21 mouse cellular contexts compared by ENCODE assay signal in genomic region chr19:33102783-33103139, GRCm38 (mm10).
DNase-seq lines count a peak whose midpoint lies in the region; ATAC-seq and TF ChIP-seq lines count a peak whose summit lies in the region.
"Had no signal": no experiment of that assay in that cellular context is flagged by ENCODE, and none has a peak within 500 bp of the region (broad histone marks: within the 10 kb centered on the region; RNA-seq: fewer than 3 reads in every experiment).

No protein-coding gene starts in this region.

- no peak overlapping the region for H3K4me2 ChIP-seq in intestine, embryonic 14.5 days (ENCODE audit: low read length)
- H3K4me2 ChIP-seq in intestine, postnatal 0 days (replicated peaks; ENCODE audit: low read depth), result no peak overlapping the region
- no peak overlapping the region for H3K4me2 ChIP-seq in midbrain, embryonic 15.5 days
- no peak overlapping the region for H3K4me2 ChIP-seq in midbrain, embryonic 13.5 days (replicated peaks)
- no peak overlapping the region for H3K4me2 ChIP-seq in lung, postnatal 0 days (replicated peaks; ENCODE audit: low read depth, low read length)
- H3K4me2 ChIP-seq: heart, embryonic 12.5 days; limb, embryonic 15.5 days; liver, embryonic 15.5 days had no signal

- no peak overlapping the region for H3K4me3 ChIP-seq in intestine, embryonic 14.5 days (ENCODE audit: low read depth, low read length)
- no peak overlapping the region for H3K4me3 ChIP-seq in intestine, postnatal 0 days (ENCODE audit: low read depth, low read length)
- H3K4me3 ChIP-seq in midbrain, embryonic 15.5 days, result no peak overlapping the region
- no peak overlapping the region for H3K4me3 ChIP-seq in midbrain, embryonic 13.5 days (replicated peaks)
- H3K4me3 ChIP-seq in lung, postnatal 0 days (ENCODE audit: low read depth, low read length), result no peak overlapping the region
- H3K4me3 ChIP-seq in olfactory bulb, adult 2 months (ENCODE audit: insufficient read depth, low read depth, low read length), result no peak overlapping the region
- H3K4me3 ChIP-seq: gastrocnemius, adult 2 months; heart, embryonic 12.5 days; limb, embryonic 15.5 days; liver, embryonic 15.5 days had no signal

- intact Hi-C loops in left cerebral cortex, postnatal 4 days (cut with DNase I), result no loop called here

- peak; percentile 46 for DNase-seq in intestine, embryonic 14.5 days (ENCODE audit: low spot score)
- DNase-seq in lung, postnatal 0 days (ENCODE audit: low spot score), result peak; percentile 60
- no peak for DNase-seq in left cerebral cortex, postnatal 4 days
- DNase-seq: adrenal gland, adult 8-10 months; cerebellum, postnatal 10 days; embryo, embryonic 11 days; gastrocnemius, adult 2 months; heart, postnatal 36 days; kidney, adult 9 months; kidney, postnatal 4 days; right cerebral cortex, postnatal 14 days; spleen, adult 18-20 months had no signal

- no peak for TF ChIP-seq EP300 in lung, postnatal 0 days (IDR thresholded peaks at IDR 0.05)

- H3K4me1 ChIP-seq in intestine, embryonic 14.5 days (replicated peaks; ENCODE audit: control insufficient read depth, insufficient read depth, low read length), result peaks cover 11% of the 10 kb centered on the region; the same call in 1 of the 2 replicates
- no peaks in the 10 kb centered on the region for H3K4me1 ChIP-seq in intestine, postnatal 0 days (replicated peaks; ENCODE audit: control insufficient read depth, insufficient read depth, low read length)
- H3K4me1 ChIP-seq in midbrain, embryonic 15.5 days, result peaks cover 21% of the 10 kb centered on the region
- H3K4me1 ChIP-seq in midbrain, embryonic 13.5 days (replicated peaks), result peaks cover 36% of the 10 kb centered on the region
- H3K4me1 ChIP-seq in lung, postnatal 0 days (ENCODE audit: insufficient read depth, low read depth, low read length), result no peaks in the 10 kb centered on the region
- H3K4me1 ChIP-seq in olfactory bulb, adult 2 months (ENCODE audit: control insufficient read depth, insufficient read depth, low read length), result peaks cover 10% of the 10 kb centered on the region
- H3K4me1 ChIP-seq: limb, embryonic 15.5 days had no signal

- TF ChIP-seq CTCF in intestine, postnatal 0 days (IDR thresholded peaks at IDR 0.05; ENCODE audit: low read depth), result no peak
- TF ChIP-seq CTCF in lung, postnatal 0 days (IDR thresholded peaks at IDR 0.05), result no peak
- TF ChIP-seq CTCF in olfactory bulb, adult 2 months (IDR thresholded peaks at IDR 0.05; ENCODE audit: insufficient read depth, low read depth, low read length), result no peak

- H3K27ac ChIP-seq in intestine, embryonic 14.5 days (ENCODE audit: low read depth), result no peak overlapping the region
- no peak overlapping the region for H3K27ac ChIP-seq in intestine, postnatal 0 days (ENCODE audit: low read depth, low read length)
- H3K27ac ChIP-seq in midbrain, embryonic 15.5 days, result peak overlapping the region; percentile 56; the same call in 1 of the 2 replicates
- no peak overlapping the region for H3K27ac ChIP-seq in midbrain, embryonic 13.5 days
- H3K27ac ChIP-seq in lung, postnatal 0 days (ENCODE audit: low read length), result no peak overlapping the region
- H3K27ac ChIP-seq in olfactory bulb, adult 2 months (ENCODE audit: insufficient read depth, low read depth, low read length), result peak overlapping the region; percentile 84; the same call in 1 of the 2 replicates
- H3K27ac ChIP-seq: gastrocnemius, adult 2 months; limb, embryonic 15.5 days; liver, embryonic 15.5 days had no signal

- no peaks in the 10 kb centered on the region for H3K27me3 ChIP-seq in intestine, embryonic 14.5 days (replicated peaks; ENCODE audit: control insufficient read depth, insufficient read depth, low read length)
- H3K27me3 ChIP-seq in intestine, postnatal 0 days (replicated peaks; ENCODE audit: control insufficient read depth, insufficient read depth, low read length), result no peaks in the 10 kb centered on the region
- H3K27me3 ChIP-seq in midbrain, embryonic 15.5 days (replicated peaks), result 0 out of 2 replicates have a peak, but pooled peaks cover 3% of the 10 kb centered on the region
- peaks cover 22% of the 10 kb centered on the region; the same call in 1 of the 2 replicates for H3K27me3 ChIP-seq in midbrain, embryonic 13.5 days
- H3K27me3 ChIP-seq in lung, postnatal 0 days (replicated peaks; ENCODE audit: insufficient read depth, low read length), result no peaks in the 10 kb centered on the region
- H3K27me3 ChIP-seq: heart, embryonic 12.5 days; limb, embryonic 15.5 days; liver, embryonic 15.5 days; Patski had no signal

- H3K9me3 ChIP-seq in intestine, embryonic 14.5 days (ENCODE audit: control insufficient read depth, low read length), result no peaks in the 10 kb centered on the region
- H3K9me3 ChIP-seq in intestine, postnatal 0 days (ENCODE audit: control insufficient read depth), result no peaks in the 10 kb centered on the region
- H3K9me3 ChIP-seq in midbrain, embryonic 15.5 days, result no peaks in the 10 kb centered on the region
- H3K9me3 ChIP-seq in midbrain, embryonic 13.5 days, result no peaks in the 10 kb centered on the region
- H3K9me3 ChIP-seq in lung, postnatal 0 days (ENCODE audit: low read length), result no peaks in the 10 kb centered on the region
- H3K9me3 ChIP-seq: heart, embryonic 12.5 days; limb, embryonic 15.5 days; liver, embryonic 15.5 days had no signal

- TF ChIP-seq POLR2A in olfactory bulb, adult 2 months (IDR thresholded peaks at IDR 0.05; ENCODE audit: insufficient read depth, low read depth, low read length), result no peak

- no peak for ATAC-seq in intestine, embryonic 14.5 days (replicated peaks; ENCODE audit: low FRiP score, low TSS enrichment, low read depth)
- no peak for ATAC-seq in intestine, postnatal 0 days
- ATAC-seq in midbrain, embryonic 15.5 days (replicated peaks), result no peak; the same call in 1 of the 2 replicates
- no peak; the same call in 1 of the 2 replicates for ATAC-seq in midbrain, embryonic 13.5 days
- peak; percentile 35; the same call in 1 of the 2 replicates for ATAC-seq in lung, postnatal 0 days
- ATAC-seq: forebrain, embryonic 16.5 days had no signal

- no peaks in the 10 kb centered on the region for H3K36me3 ChIP-seq in intestine, embryonic 14.5 days (ENCODE audit: control insufficient read depth, insufficient read depth, low read length)
- no peaks in the 10 kb centered on the region for H3K36me3 ChIP-seq in intestine, postnatal 0 days (ENCODE audit: control insufficient read depth, insufficient read depth)
- no peaks in the 10 kb centered on the region for H3K36me3 ChIP-seq in midbrain, embryonic 15.5 days (replicated peaks)
- no peaks in the 10 kb centered on the region for H3K36me3 ChIP-seq in midbrain, embryonic 13.5 days
- H3K36me3 ChIP-seq in lung, postnatal 0 days (ENCODE audit: insufficient read depth, low read length), result no peaks in the 10 kb centered on the region
- H3K36me3 ChIP-seq: heart, embryonic 12.5 days; limb, embryonic 15.5 days; liver, embryonic 15.5 days had no signal

- H3K9ac ChIP-seq in intestine, embryonic 14.5 days (ENCODE audit: low read length), result no peak overlapping the region
- no peak overlapping the region for H3K9ac ChIP-seq in intestine, postnatal 0 days (ENCODE audit: low read depth, low read length)
- no peak overlapping the region for H3K9ac ChIP-seq in midbrain, embryonic 15.5 days
- H3K9ac ChIP-seq in midbrain, embryonic 13.5 days (replicated peaks), result no peak overlapping the region
- H3K9ac ChIP-seq in lung, postnatal 0 days (replicated peaks; ENCODE audit: low read depth), result no peak overlapping the region
- H3K9ac ChIP-seq: heart, embryonic 12.5 days; limb, embryonic 15.5 days; liver, embryonic 15.5 days had no signal

- WGBS in intestine, embryonic 14.5 days, result 58% methylated on average over 7 of the region's 7 CpGs
- WGBS in intestine, postnatal 0 days, result 71% methylated on average over 7 of the region's 7 CpGs
- WGBS in midbrain, embryonic 15.5 days, result 62% methylated on average over 7 of the region's 7 CpGs
- WGBS in midbrain, embryonic 13.5 days, result 73% methylated on average over 7 of the region's 7 CpGs
- WGBS in lung, postnatal 0 days, result 46% methylated on average over 7 of the region's 7 CpGs
- WGBS in olfactory bulb, adult 2 months, result 46% methylated on average over 7 of the region's 7 CpGs

Comparison
In these comparisons a context has a peak if more than half of its experiments do, and no peak if none do; other contexts are left out.
1. H3K27ac ChIP-seq: peak in midbrain, embryonic 15.5 days (single experiment) and olfactory bulb, adult 2 months (single experiment); none in intestine, embryonic 14.5 days (single experiment), intestine, postnatal 0 days (single experiment), midbrain, embryonic 13.5 days (single experiment) and lung, postnatal 0 days (single experiment).